Mouse (Mus musculus): ENCODE data around the gene Spryd3.

DNA sequence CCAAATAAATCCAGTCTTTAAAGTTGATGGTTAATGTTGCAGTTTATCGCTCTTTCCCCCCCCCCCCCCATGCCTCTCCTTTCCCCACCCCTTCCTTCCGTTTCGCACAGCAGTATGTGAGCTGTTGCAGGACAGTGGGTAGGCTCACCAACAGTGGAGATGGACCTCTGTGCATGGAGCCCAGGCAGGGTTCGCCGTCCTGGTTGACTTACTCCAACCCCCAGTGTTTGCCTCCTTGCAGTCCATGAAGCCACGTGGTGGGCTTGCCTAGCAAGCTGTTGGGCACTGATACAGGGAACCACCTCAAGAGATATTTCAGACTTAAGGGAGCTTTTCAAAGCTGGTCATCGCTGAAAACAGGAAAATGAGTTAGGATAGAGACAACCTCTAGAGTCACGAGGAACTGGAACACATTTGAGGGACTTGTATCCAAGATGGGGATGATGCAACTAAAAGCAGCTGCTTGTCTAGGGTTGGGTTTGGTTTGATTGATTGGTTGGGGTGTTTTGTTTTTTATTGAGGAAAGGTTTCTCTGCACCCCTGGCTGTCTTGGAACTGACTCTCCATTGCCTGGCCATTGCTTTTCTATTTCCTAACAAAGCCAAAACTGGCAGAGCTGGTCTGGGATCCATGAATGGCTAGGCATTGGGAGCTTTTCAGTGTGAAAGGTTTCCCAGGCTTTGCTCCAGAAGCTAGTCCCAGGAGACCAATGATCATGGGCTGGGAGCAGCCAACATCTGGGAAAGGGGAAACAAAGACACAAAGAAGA is 38.7 kb downstream of the Spryd3 start:
- no peak for TF ChIP-seq POLR2A (IDR thresholded peaks at IDR 0.05; ENCODE audit: control insufficient read depth, extremely low read depth, insufficient read depth, low read length, poor library complexity)
- TF ChIP-seq CTCF (IDR thresholded peaks at IDR 0.05; ENCODE audit: borderline replicate concordance, control insufficient read depth, extremely low read depth, insufficient read depth, low read length, poor library complexity): no peak

Measured in thymus, adult 2 months (tissue).